Comparison of ENCODE assay signal across 18 mouse cellular contexts in genomic region chr8:79150544-79151192, GRCm38 (mm10).
A peak's percentile ranks its signal among the peaks of the same experiment; 100 is the strongest.
DNase-seq lines count a peak whose midpoint lies in the region; ATAC-seq and TF ChIP-seq lines count a peak whose summit lies in the region.
"Had no signal": no experiment of that assay in that cellular context is flagged by ENCODE, and none has a peak within 500 bp of the region (broad histone marks: within the 10 kb centered on the region; RNA-seq: fewer than 3 reads in every experiment).

No protein-coding gene starts in this region.

- no peaks in the 10 kb centered on the region for H3K9me3 ChIP-seq in intestine, embryonic 16.5 days (ENCODE audit: control insufficient read depth, low read length)
- no peaks in the 10 kb centered on the region for H3K9me3 ChIP-seq in intestine, embryonic 15.5 days
- H3K9me3 ChIP-seq: G1E; liver, embryonic 15.5 days had no signal

- H3K9ac ChIP-seq in intestine, embryonic 16.5 days (ENCODE audit: low read depth, low read length), result no peak overlapping the region
- no peak overlapping the region for H3K9ac ChIP-seq in intestine, embryonic 15.5 days
- H3K9ac ChIP-seq in heart, adult 2 months (ENCODE audit: low read depth, low read length), result no peak overlapping the region
- H3K9ac ChIP-seq: liver, embryonic 15.5 days had no signal

- H3K4me1 ChIP-seq in intestine, embryonic 16.5 days (ENCODE audit: control insufficient read depth, insufficient read depth, low read length), result no peaks in the 10 kb centered on the region
- peaks cover 5% of the 10 kb centered on the region; the same call in 1 of the 2 replicates for H3K4me1 ChIP-seq in intestine, embryonic 15.5 days (replicated peaks)
- no peaks in the 10 kb centered on the region for H3K4me1 ChIP-seq in heart, adult 2 months (ENCODE audit: control insufficient read depth, insufficient read depth, low read length)
- H3K4me1 ChIP-seq: liver, embryonic 15.5 days had no signal

- DNase-seq in R1 (ENCODE audit: low read depth, low spot score), result peak; percentile 45
- no peak for DNase-seq in heart, adult 2 months
- no peak for DNase-seq in cerebellum, postnatal 14 days
- DNase-seq: cerebellum, postnatal 36 days; heart, adult 18-20 months; kidney, adult 9 months; left cerebral cortex, postnatal 4 days; spleen, adult 18-20 months; thymus, postnatal 14 days had no signal

- no peak overlapping the region for H3K27ac ChIP-seq in intestine, embryonic 16.5 days (ENCODE audit: low read length)
- H3K27ac ChIP-seq in intestine, embryonic 15.5 days, result no peak overlapping the region
- H3K27ac ChIP-seq in heart, adult 2 months, result no peak overlapping the region
- H3K27ac ChIP-seq: liver, embryonic 15.5 days; macrophage had no signal

- ATAC-seq in intestine, embryonic 16.5 days, result 0 out of 2 replicates have a peak, but pooled peaks have one; percentile 38
- ATAC-seq in intestine, embryonic 15.5 days, result no peak
- peak; percentile 84 for ATAC-seq in inflammation-experienced regulatory T-cells, adult 6 months
- ATAC-seq in monocyte, adult 5-6 weeks (replicated peaks; ENCODE audit: insufficient number of reproducible peaks, low FRiP score, low TSS enrichment, poor library complexity, severe bottlenecking), result no peak
- ATAC-seq: forebrain, embryonic 16.5 days had no signal

- intact Hi-C loops in heart, adult 2 months (cut with DNase I), result no loop called here

- no peak overlapping the region for H3K4me3 ChIP-seq in intestine, embryonic 16.5 days (ENCODE audit: low read length)
- H3K4me3 ChIP-seq in intestine, embryonic 15.5 days (replicated peaks), result no peak overlapping the region
- H3K4me3 ChIP-seq in C2C12 (ENCODE audit: insufficient read depth, poor library complexity, severe bottlenecking), result no peak overlapping the region
- no peak overlapping the region for H3K4me3 ChIP-seq in heart, adult 2 months
- H3K4me3 ChIP-seq: liver, embryonic 15.5 days had no signal

- H3K27me3 ChIP-seq in intestine, embryonic 16.5 days (replicated peaks; ENCODE audit: control insufficient read depth, insufficient read depth, low read length), result no peaks in the 10 kb centered on the region
- H3K27me3 ChIP-seq in intestine, embryonic 15.5 days (replicated peaks), result no peaks in the 10 kb centered on the region
- H3K27me3 ChIP-seq in C2C12 (ENCODE audit: control insufficient read depth, insufficient read depth, insufficient read length), result no peaks in the 10 kb centered on the region
- no peaks in the 10 kb centered on the region for H3K27me3 ChIP-seq in heart, adult 2 months (ENCODE audit: control insufficient read depth, insufficient read depth, low read length)
- H3K27me3 ChIP-seq: liver, embryonic 15.5 days had no signal

- 60% methylated on average over 11 of the region's 11 CpGs for WGBS in intestine, embryonic 16.5 days
- 61% methylated on average over 11 of the region's 11 CpGs for WGBS in intestine, embryonic 15.5 days
- 33% methylated on average over 11 of the region's 11 CpGs for WGBS in heart, adult 2 months

- no peaks in the 10 kb centered on the region for H3K79me2 ChIP-seq in C2C12 (ENCODE audit: control insufficient read depth, insufficient read depth)
- no peaks in the 10 kb centered on the region; the same call in 1 of the 2 replicates for H3K79me2 ChIP-seq in heart, adult 2 months (replicated peaks; ENCODE audit: control insufficient read depth, insufficient read depth, low read length)

- H3ac ChIP-seq in C2C12 (ENCODE audit: control insufficient read depth, insufficient read length, low read depth), result no peak overlapping the region

- H3K36me3 ChIP-seq in intestine, embryonic 16.5 days (ENCODE audit: control insufficient read depth, insufficient read depth, low read length), result no peaks in the 10 kb centered on the region
- no peaks in the 10 kb centered on the region for H3K36me3 ChIP-seq in intestine, embryonic 15.5 days
- peaks cover 9% of the 10 kb centered on the region for H3K36me3 ChIP-seq in C2C12 (ENCODE audit: control insufficient read depth, insufficient read depth)
- H3K36me3 ChIP-seq in heart, adult 2 months (ENCODE audit: control insufficient read depth, insufficient read depth, low read length), result no peaks in the 10 kb centered on the region
- H3K36me3 ChIP-seq: liver, embryonic 15.5 days had no signal

- no peak for TF ChIP-seq EP300 in heart, adult 2 months (IDR thresholded peaks at IDR 0.05; ENCODE audit: insufficient read depth, low read depth, low read length)

- H3K4me2 ChIP-seq in intestine, embryonic 16.5 days (ENCODE audit: low read depth, low read length), result no peak overlapping the region
- H3K4me2 ChIP-seq in intestine, embryonic 15.5 days (replicated peaks), result no peak overlapping the region
- H3K4me2 ChIP-seq: liver, embryonic 15.5 days had no signal

- no peak for TF ChIP-seq CTCF in C2C12 (IDR thresholded peaks at IDR 0.05; ENCODE audit: control insufficient read depth, insufficient read depth, insufficient read length)
- no peak for TF ChIP-seq CTCF in heart, adult 2 months (IDR thresholded peaks at IDR 0.05)

- TF ChIP-seq POLR2A in heart, adult 2 months (IDR thresholded peaks at IDR 0.05; ENCODE audit: insufficient read depth, low read depth, low read length), result no peak

- H3K79me3 ChIP-seq in C2C12 (ENCODE audit: low read depth), result no peaks in the 10 kb centered on the region

TF ChIP-seq in C2C12, 6 proteins besides CTCF, POLR2A, EP300 and RAD21:
- TF ChIP-seq MYOD1 (IDR thresholded peaks at IDR 0.05; ENCODE audit: control insufficient read depth, insufficient read length, low read depth), result no peak
- no peak for TF ChIP-seq USF1 (IDR thresholded peaks at IDR 0.05; ENCODE audit: low read depth)
- TF ChIP-seq FOSL1 (IDR thresholded peaks at IDR 0.05; ENCODE audit: insufficient read depth, low read length, poor library complexity, severe bottlenecking), result peak; percentile 92
- TF ChIP-seq CEBPB (IDR thresholded peaks at IDR 0.05; ENCODE audit: low read depth), result no peak
- TF ChIP-seq MAX (IDR thresholded peaks at IDR 0.05), result peak; percentile 99
- no peak for TF ChIP-seq MYOG (IDR thresholded peaks at IDR 0.05; ENCODE audit: control insufficient read depth, extremely low read depth, insufficient read length)
TF ChIP-seq in C2C12: peak in this region for 2.

Comparison
In these comparisons a context has a peak if more than half of its experiments do, and no peak if none do; other contexts are left out.
1. ATAC-seq: peak in intestine, embryonic 16.5 days (single experiment) and inflammation-experienced regulatory T-cells, adult 6 months (single experiment); none in intestine, embryonic 15.5 days (single experiment) and monocyte, adult 5-6 weeks (single experiment).